Mouse (Mus musculus): ENCODE measurements at regions not wholly inside any gene's neighbourhood (a gene's known extent, or its start where the extent isn't known, plus 50 kb on each side); places are given as distances from the start of the nearest gene placed in this dataset.

DNA sequence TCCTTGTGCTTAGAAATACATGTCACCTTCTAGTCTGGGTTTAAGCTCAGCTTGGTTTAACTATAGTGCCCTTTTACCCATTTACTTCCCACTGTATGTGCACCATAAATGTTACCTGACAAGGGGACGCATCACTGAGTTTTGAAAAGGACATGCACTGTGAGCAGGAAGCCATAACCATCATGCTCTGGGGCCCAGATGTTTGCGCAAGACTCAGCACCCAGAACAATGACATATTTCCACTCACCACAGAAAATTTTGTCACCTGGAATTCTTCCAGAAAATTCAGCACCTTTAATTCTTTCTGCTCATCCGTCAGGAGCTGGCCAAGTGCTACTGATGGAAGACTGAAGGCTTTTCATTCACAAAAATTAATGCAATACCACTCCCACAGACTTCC, 216.1 kb upstream of the Elac2 start:
- TF ChIP-seq POLR2A (IDR thresholded peaks at IDR 0.05; ENCODE audit: extremely low read depth, insufficient read depth, low read length) (no peak), CTCF (IDR thresholded peaks at IDR 0.05; ENCODE audit: low read depth, low read length) (no peak)
